Mouse (Mus musculus) layer of hippocampus, adult 18-20 months (tissue): ENCODE results near the gene Zic4. TPM values are rescaled to one million over a fixed set of nuclear protein-coding genes. Genes with fewer than 3 reads are reported as not detected.

Source experiments
- DNase-seq, 2 experiments: peaks; one replicate each; pipeline ENCODE4 v3.0.0; 2022; ENCODE audit warnings: low spot score in 2 of 2
- long read RNA-seq: library from polyadenylated mRNA; stranded (forward); transcript quantifications from one replicate; pipeline ENCODE4 v2.0.0, GENCODE M21; 2021
- total RNA-seq, 2 experiments: library from RNA; stranded (reverse); gene quantifications; 2 replicates each; pipeline ENCODE4 v1.2.3; 2021

Zic4 gene
- total RNA-seq, result 1 to 10 TPM; 1.4 to 4.1 TPM
- long read RNA-seq, partial matches to known transcripts, result 1 of 6 reads
- long read RNA-seq, other reads (novel, unspliced or antisense), result 3 of 6 reads

- DNase-seq, result no peak
These were observed at the start of gene Zic4 for GRCm38 (mm10) chr9:91361856-91362601. Gene Zic4 (plus strand): TSS chr9:91362413.

- DNase-seq, result no peak
These were observed 14.6 kb upstream of the Zic4 start for GRCm38 (mm10) chr9:91347591-91347990.

- DNase-seq, result no peak
These were observed 13.5 kb upstream of the Zic4 start for GRCm38 (mm10) chr9:91348746-91349145.

- DNase-seq, result no peak
These were observed 11.9 kb upstream of the Zic4 start for GRCm38 (mm10) chr9:91350211-91350791.

- DNase-seq, result no peak
These were observed 11.3 kb upstream of the Zic4 start for GRCm38 (mm10) chr9:91350861-91351291.

GRCm38 (mm10) chr9:91351361-91351760, 10.9 kb upstream of the Zic4 start:
- no peak for DNase-seq

GRCm38 (mm10) chr9:91351961-91352411, 10.2 kb upstream of the Zic4 start:
- DNase-seq, result no peak

GRCm38 (mm10) chr9:91352786-91353185, 9.4 kb upstream of the Zic4 start:
- no peak for DNase-seq

GRCm38 (mm10) chr9:91353551-91354433, 8.4 kb upstream of the Zic4 start:
- DNase-seq, result no peak

- no peak for DNase-seq
These were observed 7.6 kb upstream of the Zic4 start for GRCm38 (mm10) chr9:91354434-91355269.

- no peak for DNase-seq
These were observed 7.0 kb upstream of the Zic4 start for GRCm38 (mm10) chr9:91355270-91355589.

- DNase-seq, result peak in 1 of 2 experiments; percentile 29
These were observed 6.4 kb upstream of the Zic4 start for GRCm38 (mm10) chr9:91355629-91356352.

- no peak for DNase-seq
These were observed 5.9 kb upstream of the Zic4 start for GRCm38 (mm10) chr9:91356353-91356740.

- DNase-seq, result no peak
These were observed 4.9 kb upstream of the Zic4 start for GRCm38 (mm10) chr9:91357321-91357720.

GRCm38 (mm10) chr9:91358851-91359687, 3.1 kb upstream of the Zic4 start:
- DNase-seq, result no peak

GRCm38 (mm10) chr9:91360151-91361032, 1.8 kb upstream of the Zic4 start:
- DNase-seq, result no peak

- no peak for DNase-seq
These were observed 969 bp upstream of the Zic4 start for GRCm38 (mm10) chr9:91361033-91361855.
